Mouse (Mus musculus): ENCODE data around the gene Trp53bp2.

Gene Trp53bp2

GRCm38 (mm10) chr1:182500224-182500623 is 91.3 kb downstream of the Trp53bp2 start:
- DNase-seq (ENCODE audit: low spot score in 2 of 2) = no peak

- no peak for DNase-seq (ENCODE audit: low spot score in 2 of 2)
These were observed 91.9 kb downstream of the Trp53bp2 start for GRCm38 (mm10) chr1:182500843-182501242.

GRCm38 (mm10) chr1:182501815-182502405 is 92.9 kb downstream of the Trp53bp2 start:
- no peak for DNase-seq (ENCODE audit: low spot score in 2 of 2)

- DNase-seq (ENCODE audit: low spot score in 2 of 2) = no peak
These were observed 93.6 kb downstream of the Trp53bp2 start for GRCm38 (mm10) chr1:182502491-182503050.

GRCm38 (mm10) chr1:182503206-182503900 is 94.4 kb downstream of the Trp53bp2 start:
- DNase-seq (ENCODE audit: low spot score in 2 of 2) = no peak

- no peak for DNase-seq (ENCODE audit: low spot score in 2 of 2)
These were observed 95.3 kb downstream of the Trp53bp2 start for GRCm38 (mm10) chr1:182504223-182504622.

- DNase-seq (ENCODE audit: low spot score in 2 of 2) = no peak
These were observed 96.3 kb downstream of the Trp53bp2 start for GRCm38 (mm10) chr1:182505291-182505690.

- no peak for DNase-seq (ENCODE audit: low spot score in 2 of 2)
These were observed 97.4 kb downstream of the Trp53bp2 start for GRCm38 (mm10) chr1:182506229-182506986.

GRCm38 (mm10) chr1:182509110-182509797 is 100.3 kb downstream of the Trp53bp2 start:
- DNase-seq (ENCODE audit: low spot score in 2 of 2) = no peak

GRCm38 (mm10) chr1:182511073-182511472 is 102.1 kb downstream of the Trp53bp2 start:
- no peak for DNase-seq (ENCODE audit: low spot score in 2 of 2)

- no peak for DNase-seq (ENCODE audit: low spot score in 2 of 2)
These were observed 102.8 kb downstream of the Trp53bp2 start for GRCm38 (mm10) chr1:182511778-182512177.
